ENCODE assay signal across 11 mouse cellular contexts in genomic region chr4:140109626-140109948, GRCm38 (mm10).
DNase-seq lines count a peak whose midpoint lies in the region; ATAC-seq and TF ChIP-seq lines count a peak whose summit lies in the region.
"Had no signal": no experiment of that assay in that cellular context is flagged by ENCODE, and none has a peak within 500 bp of the region (broad histone marks: within the 10 kb centered on the region; RNA-seq: fewer than 3 reads in every experiment).

No protein-coding gene starts in this region.

- H3K27ac ChIP-seq in forebrain, embryonic 13.5 days = peak overlapping the region; percentile 57; the same call in 1 of the 2 replicates
- no peak overlapping the region for H3K27ac ChIP-seq in limb, embryonic 14.5 days (replicated peaks; ENCODE audit: low read depth, low read length)
- H3K27ac ChIP-seq: macrophage; stomach, embryonic 15.5 days had no signal

- peak overlapping the region; percentile 43 for H3K4me2 ChIP-seq in forebrain, embryonic 13.5 days
- no peak overlapping the region; the same call in 1 of the 2 replicates for H3K4me2 ChIP-seq in limb, embryonic 14.5 days (replicated peaks; ENCODE audit: low read depth, low read length, severe bottlenecking)

- no peak for ATAC-seq in forebrain, embryonic 13.5 days
- ATAC-seq in limb, embryonic 14.5 days (ENCODE audit: low FRiP score, low read depth) = no peak
- ATAC-seq in activated CD4-positive, CD25-positive, alpha-beta regulatory T cell, adult 4 months = no peak

- 37% methylated on average over 6 of the region's 6 CpGs for WGBS in forebrain, embryonic 13.5 days
- 45% methylated on average over 6 of the region's 6 CpGs for WGBS in limb, embryonic 14.5 days

- peak overlapping the region; percentile 46 for H3K9ac ChIP-seq in forebrain, embryonic 13.5 days
- no peak overlapping the region for H3K9ac ChIP-seq in limb, embryonic 14.5 days (ENCODE audit: low read depth, low read length, severe bottlenecking)
- H3K9ac ChIP-seq: stomach, embryonic 15.5 days had no signal

- peaks cover 28% of the 10 kb centered on the region for H3K27me3 ChIP-seq in E14TG2a.4 (ENCODE audit: insufficient read depth, low read length)
- peaks cover 36% of the 10 kb centered on the region for H3K27me3 ChIP-seq in forebrain, embryonic 13.5 days
- H3K27me3 ChIP-seq in limb, embryonic 14.5 days (ENCODE audit: control insufficient read depth, insufficient read depth, low read length) = peaks cover 30% of the 10 kb centered on the region

- no peaks in the 10 kb centered on the region for H3K36me3 ChIP-seq in E14TG2a.4 (ENCODE audit: insufficient read depth, low read length)
- no peaks in the 10 kb centered on the region for H3K36me3 ChIP-seq in forebrain, embryonic 13.5 days (ENCODE audit: poor library complexity, severe bottlenecking)
- H3K36me3 ChIP-seq in limb, embryonic 14.5 days (ENCODE audit: control insufficient read depth, insufficient read depth, low read length) = no peaks in the 10 kb centered on the region
- H3K36me3 ChIP-seq: stomach, embryonic 15.5 days had no signal

- TF ChIP-seq CTCF in E14TG2a.4 (conservative IDR thresholded peaks at IDR 0.05; ENCODE audit: low read length) = no peak

- peak; percentile 78 for DNase-seq in heart, adult 11 months
- DNase-seq in heart, adult 8-10 months (ENCODE audit: low spot score) = no peak
- DNase-seq in limb, embryonic 14.5 days (ENCODE audit: low spot score) = no peak
- DNase-seq in liver = no peak
- no peak for DNase-seq in embryo, embryonic 11 days
- DNase-seq: gastrocnemius, postnatal 10 days had no signal

- peaks cover 59% of the 10 kb centered on the region for H3K4me1 ChIP-seq in E14TG2a.4 (replicated peaks; ENCODE audit: low read depth, low read length)
- H3K4me1 ChIP-seq in forebrain, embryonic 13.5 days = peaks cover 30% of the 10 kb centered on the region
- H3K4me1 ChIP-seq in limb, embryonic 14.5 days (ENCODE audit: control insufficient read depth, insufficient read depth, low read length) = peaks cover 10% of the 10 kb centered on the region; the same call in 1 of the 2 replicates

- H3K4me3 ChIP-seq in E14TG2a.4 (replicated peaks; ENCODE audit: low read length) = peak overlapping the region; percentile 66
- H3K4me3 ChIP-seq in forebrain, embryonic 13.5 days = peak overlapping the region; percentile 14; the same call in 1 of the 2 replicates
- H3K4me3 ChIP-seq in limb, embryonic 14.5 days (replicated peaks; ENCODE audit: low read length) = 0 out of 2 replicates have a peak overlapping the region, but pooled peaks have one; percentile 10
- H3K4me3 ChIP-seq: stomach, embryonic 15.5 days had no signal

- TF ChIP-seq POLR2A in limb, embryonic 14.5 days (IDR thresholded peaks at IDR 0.05; ENCODE audit: borderline replicate concordance, extremely low read depth, insufficient read depth, insufficient read length) = no peak

- peaks cover 7% of the 10 kb centered on the region for H3K9me3 ChIP-seq in E14TG2a.4 (ENCODE audit: low read length)
- no peaks in the 10 kb centered on the region for H3K9me3 ChIP-seq in forebrain, embryonic 13.5 days (replicated peaks)
- no peaks in the 10 kb centered on the region for H3K9me3 ChIP-seq in limb, embryonic 14.5 days (ENCODE audit: control insufficient read depth, low read length)
- H3K9me3 ChIP-seq: stomach, embryonic 15.5 days had no signal

Comparison
In these comparisons a context has a peak if more than half of its experiments do, and no peak if none do; other contexts are left out.
1. H3K4me3 ChIP-seq: peak in every context shown above with its lines; median percentile 66 in E14TG2a.4; 14 in forebrain, embryonic 13.5 days; 10 in limb, embryonic 14.5 days.